Mouse (Mus musculus): ENCODE measurements around the gene Crim1. TPM values are rescaled to one million over a fixed set of nuclear protein-coding genes. Genes with fewer than 3 reads are reported as not detected.
A peak's percentile ranks its signal among the peaks of the same experiment; 100 is the strongest.

Crim1 gene
- polyA plus RNA-seq, 1 experiment from 2014 or later, result 2.9 TPM

DNA sequence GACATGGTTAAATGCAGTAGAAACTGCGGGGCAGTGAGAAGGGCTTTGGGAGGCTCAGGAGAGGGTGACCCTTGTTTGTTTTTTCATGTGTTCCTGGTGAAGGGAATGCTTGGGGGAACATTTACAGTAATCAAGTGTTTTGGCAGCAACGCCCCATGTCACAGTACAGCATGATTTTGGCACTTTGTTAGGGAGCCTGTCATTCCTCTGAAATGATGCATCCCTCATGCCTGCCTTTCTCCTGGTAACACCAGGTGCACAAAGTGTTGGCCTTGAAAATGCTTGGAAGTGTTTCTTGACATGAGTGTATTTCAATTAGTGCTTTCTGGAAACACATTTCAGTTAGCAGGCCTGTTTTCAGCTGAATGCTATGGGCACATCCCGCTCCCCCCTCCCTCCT is 2.7 kb downstream of the Crim1 start:
- 38% methylated on average over 3 of the region's 3 CpGs for WGBS (ENCODE audit: insufficient replicate concordance)
- peaks cover 20% of the 10 kb centered on the region for H3K27me3 ChIP-seq (ENCODE audit: control insufficient read depth, insufficient read depth, low read length)
- no peaks in the 10 kb centered on the region for H3K36me3 ChIP-seq (ENCODE audit: control insufficient read depth, insufficient read depth, low read length)
- ATAC-seq (replicated peaks; ENCODE audit: insufficient number of reproducible peaks, low FRiP score, low TSS enrichment), result no peak
- H3K9me3 ChIP-seq (replicated peaks; ENCODE audit: control insufficient read depth, low read length), result no peaks in the 10 kb centered on the region
- peak overlapping the region; percentile 96 for H3K4me2 ChIP-seq
- H3K27ac ChIP-seq (ENCODE audit: low read depth, low read length), result no peak overlapping the region
- H3K4me1 ChIP-seq (ENCODE audit: control insufficient read depth, insufficient read depth, low read length), result 0 out of 2 replicates have a peak, but pooled peaks cover 3% of the 10 kb centered on the region
- no peak overlapping the region for H3K4me3 ChIP-seq (ENCODE audit: low read depth, low read length)
- no peak overlapping the region for H3K9ac ChIP-seq (ENCODE audit: low read depth, low read length)

DNA sequence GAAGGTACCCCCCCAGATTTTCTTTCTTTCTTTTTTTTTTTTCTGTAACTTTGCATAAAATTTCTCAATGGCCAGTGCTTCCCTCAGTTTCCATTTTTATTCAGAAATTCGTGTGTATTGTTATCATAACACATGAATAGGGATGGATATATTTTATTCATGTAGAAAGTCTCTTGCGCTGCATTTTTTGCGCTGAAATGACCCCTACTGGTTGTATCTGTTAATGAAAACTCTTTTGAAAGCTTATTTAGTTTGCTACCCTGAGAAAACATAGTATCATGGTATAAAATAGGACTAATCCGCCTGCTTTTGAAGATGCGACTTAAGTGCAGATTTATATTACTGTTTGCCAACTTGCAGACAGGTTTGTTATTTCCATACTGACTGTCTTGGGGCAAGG is 3.4 kb downstream of the Crim1 start:
- H3K27me3 ChIP-seq (ENCODE audit: control insufficient read depth, insufficient read depth, low read length), result peaks cover 19% of the 10 kb centered on the region; the same call in 1 of the 2 replicates
- H3K9ac ChIP-seq (ENCODE audit: low read depth, low read length), result no peak overlapping the region
- no peaks in the 10 kb centered on the region for H3K36me3 ChIP-seq (ENCODE audit: control insufficient read depth, insufficient read depth, low read length)
- no peak overlapping the region for H3K4me3 ChIP-seq (ENCODE audit: low read depth, low read length)
- 0 out of 2 replicates have a peak, but pooled peaks cover 3% of the 10 kb centered on the region for H3K4me1 ChIP-seq (ENCODE audit: control insufficient read depth, insufficient read depth, low read length)
- H3K4me2 ChIP-seq, result no peak overlapping the region
- no peaks in the 10 kb centered on the region for H3K9me3 ChIP-seq (replicated peaks; ENCODE audit: control insufficient read depth, low read length)
- H3K27ac ChIP-seq (ENCODE audit: low read depth, low read length), result no peak overlapping the region
- 56% methylated on average over 5 of the region's 5 CpGs for WGBS (ENCODE audit: insufficient replicate concordance)
- ATAC-seq (replicated peaks; ENCODE audit: insufficient number of reproducible peaks, low FRiP score, low TSS enrichment), result no peak

DNA sequence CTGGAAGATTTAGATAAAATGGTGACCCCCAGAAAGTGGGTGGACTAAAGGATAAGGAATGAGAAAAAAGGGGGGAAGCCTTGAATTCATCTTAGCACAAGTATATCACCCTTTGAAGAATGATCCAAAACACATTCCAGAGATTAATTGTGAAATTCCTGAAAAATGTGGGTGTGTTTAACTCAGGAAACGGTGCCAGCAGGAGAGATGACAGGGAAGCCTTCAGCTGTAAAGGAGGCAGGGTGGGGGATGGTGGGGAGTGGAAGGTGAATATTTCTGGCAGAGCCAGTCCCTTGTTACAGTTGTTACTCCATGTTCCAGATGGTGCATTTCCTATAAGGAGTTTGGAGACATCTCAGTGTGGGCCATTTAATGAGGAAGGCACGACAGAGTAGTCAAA is 6.4 kb downstream of the Crim1 start:
- H3K4me3 ChIP-seq (ENCODE audit: low read depth, low read length), result no peak overlapping the region
- ATAC-seq (replicated peaks; ENCODE audit: insufficient number of reproducible peaks, low FRiP score, low TSS enrichment), result 0 out of 2 replicates have a peak, but pooled peaks have one; percentile 37
- no peak overlapping the region for H3K27ac ChIP-seq (ENCODE audit: low read depth, low read length)
- 0 out of 2 replicates have a peak, but pooled peaks cover 3% of the 10 kb centered on the region for H3K4me1 ChIP-seq (ENCODE audit: control insufficient read depth, insufficient read depth, low read length)
- H3K9ac ChIP-seq (ENCODE audit: low read depth, low read length), result no peak overlapping the region
- no peaks in the 10 kb centered on the region for H3K9me3 ChIP-seq (replicated peaks; ENCODE audit: control insufficient read depth, low read length)
- no peaks in the 10 kb centered on the region for H3K36me3 ChIP-seq (ENCODE audit: control insufficient read depth, insufficient read depth, low read length)
- peaks cover 16% of the 10 kb centered on the region; the same call in 1 of the 2 replicates for H3K27me3 ChIP-seq (ENCODE audit: control insufficient read depth, insufficient read depth, low read length)
- H3K4me2 ChIP-seq, result no peak overlapping the region
- 40% methylated on average over 2 of the region's 2 CpGs for WGBS (ENCODE audit: insufficient replicate concordance)

DNA sequence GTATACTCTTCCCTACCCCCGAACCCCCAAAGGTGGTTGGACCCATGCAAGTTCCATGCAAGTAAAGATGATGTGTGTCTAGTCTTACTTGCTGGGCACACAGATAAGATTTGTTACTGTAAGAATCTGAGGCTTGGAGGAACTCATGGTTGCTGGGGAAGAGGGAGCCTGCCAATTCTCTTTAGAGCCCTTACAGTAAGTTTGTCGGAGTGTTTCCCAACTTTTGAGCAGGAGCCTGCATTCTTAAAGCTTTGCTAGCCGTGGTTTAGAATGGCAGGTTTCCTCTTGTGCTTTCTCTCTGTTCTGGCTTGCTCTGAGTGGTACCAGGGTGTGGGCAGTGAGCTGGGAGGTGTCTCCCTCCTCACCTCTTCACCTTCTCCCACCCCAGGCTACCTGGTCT is 7.2 kb downstream of the Crim1 start:
- Histone ChIP-seq H3K27me3 (ENCODE audit: control insufficient read depth, insufficient read depth, low read length) (peaks cover 10% of the 10 kb centered on the region; the same call in 1 of the 2 replicates), H3K4me3 (ENCODE audit: low read depth, low read length) (no peak overlapping the region), H3K9me3 (replicated peaks; ENCODE audit: control insufficient read depth, low read length) (no peaks in the 10 kb centered on the region), H3K9ac (ENCODE audit: low read depth, low read length) (no peak overlapping the region), H3K4me1 (ENCODE audit: control insufficient read depth, insufficient read depth, low read length) (0 out of 2 replicates have a peak, but pooled peaks cover 3% of the 10 kb centered on the region), H3K4me2 (no peak overlapping the region), H3K36me3 (ENCODE audit: control insufficient read depth, insufficient read depth, low read length) (no peaks in the 10 kb centered on the region), H3K27ac (ENCODE audit: low read depth, low read length) (no peak overlapping the region)
- no peak for ATAC-seq (replicated peaks; ENCODE audit: insufficient number of reproducible peaks, low FRiP score, low TSS enrichment)
- 62% methylated on average over 3 of the region's 3 CpGs for WGBS (ENCODE audit: insufficient replicate concordance)

DNA sequence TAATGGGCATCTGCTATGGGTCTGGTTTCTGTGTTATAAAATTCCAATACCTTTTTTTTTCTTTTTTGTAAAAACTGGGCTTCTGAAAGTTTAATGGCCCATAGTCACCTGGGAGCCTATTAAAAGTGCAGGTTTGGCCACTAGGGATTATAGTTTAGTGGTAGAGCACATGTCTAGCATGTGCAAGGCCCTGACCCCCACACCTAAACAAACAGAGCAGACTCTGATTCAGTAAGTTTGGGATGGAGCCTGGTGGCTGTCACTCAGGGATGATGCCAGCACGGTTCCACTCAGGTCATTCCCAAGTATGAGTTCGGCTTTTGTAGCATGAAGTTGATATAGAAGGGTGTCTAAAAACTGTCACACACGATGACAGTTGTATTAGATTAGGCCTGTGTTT is 8.8 kb downstream of the Crim1 start:
- Histone ChIP-seq H3K27ac (ENCODE audit: low read depth, low read length) (no peak overlapping the region), H3K9ac (ENCODE audit: low read depth, low read length) (no peak overlapping the region), H3K4me2 (no peak overlapping the region), H3K4me1 (ENCODE audit: control insufficient read depth, insufficient read depth, low read length) (peaks cover 7% of the 10 kb centered on the region; the same call in 1 of the 2 replicates), H3K36me3 (ENCODE audit: control insufficient read depth, insufficient read depth, low read length) (no peaks in the 10 kb centered on the region), H3K4me3 (ENCODE audit: low read depth, low read length) (no peak overlapping the region), H3K9me3 (replicated peaks; ENCODE audit: control insufficient read depth, low read length) (no peaks in the 10 kb centered on the region), H3K27me3 (ENCODE audit: control insufficient read depth, insufficient read depth, low read length) (peaks cover 10% of the 10 kb centered on the region; the same call in 1 of the 2 replicates)
- no peak for ATAC-seq (replicated peaks; ENCODE audit: insufficient number of reproducible peaks, low FRiP score, low TSS enrichment)
- 72% methylated on average over 3 of the region's 3 CpGs for WGBS (ENCODE audit: insufficient replicate concordance)

DNA sequence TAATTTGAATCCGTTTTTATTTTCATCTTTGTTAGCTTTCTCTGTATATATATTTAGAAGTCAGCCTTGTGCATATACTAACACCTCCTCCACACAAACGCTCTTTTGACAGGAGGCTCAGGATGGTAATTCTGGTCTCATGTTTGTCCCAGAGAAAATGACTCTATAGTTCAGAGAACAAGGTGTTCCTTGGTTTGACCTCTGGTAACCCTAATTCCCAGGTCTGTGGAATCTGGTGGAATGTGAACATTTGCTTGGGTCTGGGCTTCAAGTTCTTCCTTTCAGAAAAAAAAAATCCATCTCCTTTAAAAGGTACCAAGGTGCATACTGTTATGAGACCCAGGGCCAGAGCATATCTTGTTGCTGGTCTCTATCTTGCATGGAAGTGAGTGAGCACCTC is 9.6 kb downstream of the Crim1 start:
- no peak overlapping the region for H3K4me2 ChIP-seq
- peaks cover 7% of the 10 kb centered on the region; the same call in 1 of the 2 replicates for H3K4me1 ChIP-seq (ENCODE audit: control insufficient read depth, insufficient read depth, low read length)
- H3K36me3 ChIP-seq (ENCODE audit: control insufficient read depth, insufficient read depth, low read length), result no peaks in the 10 kb centered on the region
- ATAC-seq (replicated peaks; ENCODE audit: insufficient number of reproducible peaks, low FRiP score, low TSS enrichment), result no peak
- H3K27me3 ChIP-seq (ENCODE audit: control insufficient read depth, insufficient read depth, low read length), result 0 out of 2 replicates have a peak, but pooled peaks cover 1% of the 10 kb centered on the region
- 81% methylated on average over 2 of the region's 2 CpGs for whole genome bisulfite sequencing (ENCODE audit: insufficient replicate concordance)
- H3K27ac ChIP-seq (ENCODE audit: low read depth, low read length), result no peak overlapping the region
- H3K4me3 ChIP-seq (ENCODE audit: low read depth, low read length), result no peak overlapping the region
- H3K9me3 ChIP-seq (replicated peaks; ENCODE audit: control insufficient read depth, low read length), result no peaks in the 10 kb centered on the region
- H3K9ac ChIP-seq (ENCODE audit: low read depth, low read length), result no peak overlapping the region

DNA sequence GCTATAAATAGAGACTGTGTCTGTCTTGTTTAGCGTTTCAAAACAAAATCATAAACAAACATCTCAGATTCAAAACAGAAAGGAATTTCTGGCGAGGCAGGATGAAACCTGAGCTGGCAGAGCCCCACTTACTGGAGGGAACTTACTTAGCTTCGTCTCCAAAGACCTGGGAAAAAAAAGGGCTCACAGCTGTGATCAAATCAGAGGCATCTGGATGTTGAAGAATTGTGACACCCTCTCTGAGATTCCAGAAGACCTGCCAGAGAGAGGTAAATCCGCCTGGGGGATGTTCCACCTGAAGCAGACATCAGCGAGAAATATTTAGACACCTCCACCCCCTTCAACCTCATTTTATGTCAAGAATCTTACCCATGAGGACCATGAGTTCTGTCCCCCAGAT is 11.8 kb downstream of the Crim1 start:
- 64% methylated on average over 5 of the region's 5 CpGs for WGBS (ENCODE audit: insufficient replicate concordance)
- Histone ChIP-seq H3K4me3 (ENCODE audit: low read depth, low read length) (no peak overlapping the region), H3K4me1 (ENCODE audit: control insufficient read depth, insufficient read depth, low read length) (peaks cover 9% of the 10 kb centered on the region)

DNA sequence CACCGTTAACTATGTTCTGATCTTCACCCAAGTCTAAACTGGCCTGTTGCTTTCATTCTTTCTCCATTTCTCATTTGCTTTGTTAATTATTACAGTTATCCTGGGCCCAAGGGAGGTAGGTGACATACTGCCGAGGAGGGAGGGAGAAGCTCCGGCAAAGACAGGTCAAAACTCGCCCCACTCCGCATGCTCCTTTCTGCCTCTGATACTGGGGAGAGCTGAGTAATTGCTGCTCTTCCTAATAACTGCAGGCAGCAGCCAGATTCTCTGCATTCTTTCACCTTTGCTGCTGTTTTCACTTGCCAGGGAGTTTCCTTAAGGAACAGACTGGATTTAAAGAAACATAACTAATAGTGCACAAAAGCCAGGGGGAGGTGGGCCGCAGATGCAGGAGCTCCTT is 13.1 kb downstream of the Crim1 start:
- ATAC-seq (replicated peaks; ENCODE audit: insufficient number of reproducible peaks, low FRiP score, low TSS enrichment), result no peak
- 46% methylated on average over 6 of the region's 6 CpGs for WGBS (ENCODE audit: insufficient replicate concordance)
- Histone ChIP-seq H3K27ac (ENCODE audit: low read depth, low read length) (no peak overlapping the region), H3K4me1 (ENCODE audit: control insufficient read depth, insufficient read depth, low read length) (peaks cover 9% of the 10 kb centered on the region), H3K9me3 (replicated peaks; ENCODE audit: control insufficient read depth, low read length) (no peaks in the 10 kb centered on the region), H3K4me3 (ENCODE audit: low read depth, low read length) (no peak overlapping the region), H3K27me3 (ENCODE audit: control insufficient read depth, insufficient read depth, low read length) (no peaks in the 10 kb centered on the region), H3K4me2 (no peak overlapping the region), H3K9ac (ENCODE audit: low read depth, low read length) (no peak overlapping the region), H3K36me3 (ENCODE audit: control insufficient read depth, insufficient read depth, low read length) (no peaks in the 10 kb centered on the region)

More for the DNA sequence above, 11.8 kb downstream of the Crim1 start:
- no peaks in the 10 kb centered on the region for H3K36me3 ChIP-seq (ENCODE audit: control insufficient read depth, insufficient read depth, low read length)
- H3K9ac ChIP-seq (ENCODE audit: low read depth, low read length), result no peak overlapping the region
- H3K27ac ChIP-seq (ENCODE audit: low read depth, low read length), result no peak overlapping the region
- H3K9me3 ChIP-seq (replicated peaks; ENCODE audit: control insufficient read depth, low read length), result no peaks in the 10 kb centered on the region
- no peak for ATAC-seq (replicated peaks; ENCODE audit: insufficient number of reproducible peaks, low FRiP score, low TSS enrichment)
- no peak overlapping the region for H3K4me2 ChIP-seq
- H3K27me3 ChIP-seq (ENCODE audit: control insufficient read depth, insufficient read depth, low read length), result no peaks in the 10 kb centered on the region

DNA sequence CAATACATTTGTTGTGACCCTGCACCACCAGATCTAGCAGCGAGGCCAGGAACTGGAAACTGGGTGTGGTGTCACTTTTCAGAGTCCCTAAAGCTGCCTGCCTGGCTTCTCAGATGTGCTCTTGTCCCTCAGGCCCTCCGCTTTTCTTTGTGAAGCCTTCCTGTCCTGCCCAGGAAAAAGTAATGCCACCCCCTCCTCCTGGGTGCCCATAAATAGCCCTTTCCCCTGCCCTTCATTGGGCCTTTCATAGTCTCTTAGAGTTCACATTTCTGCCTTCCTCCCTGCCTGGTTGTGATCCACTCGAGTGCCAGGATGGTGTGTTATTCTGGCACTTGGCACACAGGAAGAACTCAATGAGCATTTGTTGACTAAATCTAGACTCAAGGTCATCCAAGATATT is 16.5 kb downstream of the Crim1 start:
- Histone ChIP-seq H3K9ac (ENCODE audit: low read depth, low read length) (no peak overlapping the region), H3K27ac (ENCODE audit: low read depth, low read length) (no peak overlapping the region), H3K36me3 (ENCODE audit: control insufficient read depth, insufficient read depth, low read length) (no peaks in the 10 kb centered on the region), H3K27me3 (ENCODE audit: control insufficient read depth, insufficient read depth, low read length) (no peaks in the 10 kb centered on the region), H3K4me1 (ENCODE audit: control insufficient read depth, insufficient read depth, low read length) (peaks cover 13% of the 10 kb centered on the region), H3K9me3 (replicated peaks; ENCODE audit: control insufficient read depth, low read length) (no peaks in the 10 kb centered on the region), H3K4me2 (no peak overlapping the region), H3K4me3 (ENCODE audit: low read depth, low read length) (no peak overlapping the region)
- 54% methylated on average over 3 of the region's 3 CpGs for WGBS (ENCODE audit: insufficient replicate concordance)
- ATAC-seq (replicated peaks; ENCODE audit: insufficient number of reproducible peaks, low FRiP score, low TSS enrichment), result no peak
